Mouse (Mus musculus): Measurements from ENCODE around the gene Lmnb2.

Gene Lmnb2

GRCm38 (mm10) chr10:80946684-80947437, 28.8 kb upstream of the Lmnb2 start:
- no peak for DNase-seq (ENCODE audit: low spot score)

- DNase-seq (ENCODE audit: low spot score) = no peak
Measured at GRCm38 (mm10) chr10:80944231-80944630, 26.2 kb upstream of the Lmnb2 start.

DNA sequence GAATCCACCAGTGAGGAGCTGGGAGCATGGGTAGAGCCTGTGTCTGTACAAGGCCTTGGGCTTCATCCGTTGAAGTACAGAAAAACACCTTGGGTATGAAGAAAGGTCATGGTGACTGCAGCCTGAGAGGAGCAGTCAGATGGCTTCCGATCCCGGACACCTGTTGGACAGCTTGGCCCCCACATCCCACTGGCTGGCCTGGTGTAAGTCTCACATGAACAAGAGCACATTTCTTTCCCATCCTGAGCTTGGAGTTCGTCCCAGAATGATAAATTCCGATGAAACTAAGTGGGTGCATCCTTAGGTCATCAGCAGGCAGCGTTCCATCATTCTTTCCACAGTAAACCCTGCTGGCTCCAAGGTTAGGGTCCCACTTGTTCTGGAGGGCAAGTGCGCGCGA, 25.7 kb upstream of the Lmnb2 start:
- DNase-seq (ENCODE audit: low spot score) = no peak

DNA sequence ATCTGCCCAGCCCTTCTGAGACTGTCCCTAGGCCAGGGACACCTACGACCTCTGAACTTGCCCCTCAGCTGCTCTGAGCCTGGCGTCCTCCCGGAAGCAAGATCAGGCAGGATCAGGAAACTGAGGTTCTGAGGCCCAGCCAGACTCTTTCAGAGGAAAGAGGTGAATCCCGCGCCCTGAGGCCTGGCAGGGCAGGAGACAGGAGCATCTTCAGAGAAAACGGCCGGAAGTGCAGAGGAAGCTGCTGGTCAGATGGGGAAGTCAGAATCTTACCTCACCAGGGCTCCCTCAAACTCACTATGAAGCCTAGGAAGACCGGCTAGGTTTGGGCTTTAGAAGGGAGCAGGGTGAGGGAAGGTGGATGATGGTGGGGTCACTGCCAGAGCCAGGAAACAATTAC, 24.9 kb upstream of the Lmnb2 start:
- no peak for DNase-seq (ENCODE audit: low spot score)

DNA sequence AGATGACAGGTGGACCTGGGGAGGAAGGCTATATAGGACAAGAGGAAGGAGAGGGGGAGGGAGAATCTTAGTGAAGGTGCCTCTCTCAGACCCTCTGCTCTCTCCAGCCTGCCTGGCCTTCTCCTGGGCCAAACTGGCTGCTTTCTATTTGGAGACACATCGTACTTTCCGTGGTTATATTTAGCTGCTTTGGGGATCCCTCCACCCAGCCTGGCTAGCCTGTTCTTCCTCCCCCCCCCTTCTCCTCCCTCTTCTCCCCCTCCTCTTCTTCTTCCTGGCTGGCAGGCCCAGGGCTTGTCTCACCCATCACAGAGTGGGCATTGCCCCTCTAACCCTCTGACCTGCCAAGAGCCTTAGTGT, 22.9 kb upstream of the Lmnb2 start:
- DNase-seq (ENCODE audit: low spot score) = no peak

DNA sequence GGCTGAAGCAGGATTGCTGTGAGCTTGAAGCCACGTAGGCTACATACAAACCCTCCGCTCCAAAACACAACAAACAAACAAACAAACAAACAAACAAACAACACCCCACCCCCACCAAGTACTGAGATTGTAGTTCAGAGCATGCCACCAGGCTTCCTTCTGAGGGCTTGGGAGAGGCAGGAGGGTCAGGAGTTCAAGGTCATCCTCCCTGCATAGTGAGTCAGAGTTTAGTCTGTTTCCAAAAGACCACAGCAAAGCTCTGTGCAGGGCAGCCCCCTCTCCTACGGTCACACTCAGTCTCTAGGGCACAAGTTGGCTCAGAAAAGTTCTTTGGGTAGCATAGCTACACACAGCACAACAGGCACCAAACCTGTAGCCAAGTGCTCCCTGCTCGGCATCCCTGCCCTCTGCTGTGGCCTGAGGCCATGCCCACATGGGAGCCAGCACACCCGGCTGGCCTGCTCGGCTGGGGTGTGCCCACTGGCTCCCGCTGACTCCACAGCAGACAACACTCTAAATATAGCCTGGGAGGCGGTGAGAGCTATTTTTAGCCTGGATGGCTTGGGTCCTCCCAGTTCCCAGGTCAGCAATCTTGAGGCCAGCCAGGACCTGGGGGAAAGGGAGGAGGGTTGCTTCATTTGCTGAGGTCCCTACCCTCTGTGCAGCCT, 22.4 kb upstream of the Lmnb2 start:
- DNase-seq (ENCODE audit: low spot score) = peak; percentile 87

DNA sequence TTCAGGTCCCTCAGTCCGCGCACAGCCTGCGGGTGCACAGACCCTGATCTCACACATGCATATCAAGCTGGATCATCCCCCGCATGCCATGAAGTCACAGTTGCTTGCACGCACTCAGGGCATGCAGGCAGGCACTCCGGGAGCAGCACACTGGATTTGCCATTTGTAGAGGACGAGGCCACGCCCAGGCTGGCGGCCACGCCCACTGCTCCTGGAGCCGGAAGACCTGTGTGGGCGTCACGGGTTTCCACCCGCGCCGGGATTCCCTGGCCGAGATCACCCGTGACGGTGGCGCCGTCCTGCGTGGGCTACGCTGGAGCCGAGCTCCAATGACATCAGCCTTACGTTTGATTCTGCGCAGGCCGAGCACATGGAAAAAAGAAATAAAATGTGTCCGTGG, 21.6 kb upstream of the Lmnb2 start:
- peak; percentile 91 for DNase-seq (ENCODE audit: low spot score)

DNA sequence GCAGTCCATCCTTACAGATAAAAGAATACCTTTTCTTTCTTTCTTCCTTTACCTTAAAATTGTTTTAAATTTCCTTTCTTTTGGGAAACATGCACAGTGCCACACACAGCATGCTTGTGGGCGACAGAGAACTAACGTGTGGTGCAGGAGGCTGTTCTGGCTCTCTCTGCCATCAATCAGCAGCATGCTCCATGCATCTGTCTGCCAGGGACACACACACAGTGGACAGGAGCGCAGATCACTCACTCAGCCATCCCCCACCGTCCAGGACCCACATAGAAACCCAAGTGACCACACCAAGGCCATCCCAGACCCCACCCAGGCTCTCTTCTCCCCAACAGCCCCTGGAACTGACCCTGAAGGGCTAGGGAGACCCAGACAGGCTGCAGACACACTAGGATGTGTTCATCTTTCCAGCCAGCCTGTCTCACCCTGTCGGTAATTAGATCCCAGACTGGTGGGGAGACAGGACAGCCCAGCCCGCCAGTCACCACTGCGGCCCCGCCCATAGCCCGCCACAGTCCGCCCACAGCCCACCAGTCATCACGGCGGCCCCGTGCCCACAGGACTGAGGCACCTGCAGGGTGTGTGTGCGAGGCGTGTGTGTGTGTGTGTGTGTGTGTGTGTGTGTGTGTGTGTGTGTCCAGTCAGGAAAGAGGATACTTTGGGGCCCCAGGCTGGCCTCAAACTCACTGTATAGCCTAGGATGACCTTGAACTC, 20.9 kb upstream of the Lmnb2 start:
- DNase-seq (ENCODE audit: low spot score) = no peak

- DNase-seq (ENCODE audit: low spot score) = peak; percentile 93
Measured at GRCm38 (mm10) chr10:80937646-80938045, 19.6 kb upstream of the Lmnb2 start.

DNA sequence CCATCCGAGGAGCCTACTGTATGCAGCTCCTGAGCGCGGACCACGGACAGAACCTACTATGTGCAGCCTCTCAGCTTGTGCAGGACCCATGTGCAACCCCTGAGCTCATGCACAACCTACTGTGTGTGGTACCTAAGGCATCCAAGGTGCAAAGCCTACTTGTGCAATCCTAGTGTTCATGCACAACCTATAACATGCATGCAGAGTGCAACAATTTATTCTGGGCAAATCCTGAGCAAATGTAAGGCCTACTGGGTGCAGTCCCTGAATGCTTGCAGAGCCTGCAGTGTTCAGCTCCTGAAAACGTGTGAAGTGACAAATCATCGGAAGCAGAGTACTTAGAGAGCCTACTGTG, 18.7 kb upstream of the Lmnb2 start:
- no peak for DNase-seq (ENCODE audit: low spot score)

GRCm38 (mm10) chr10:80936135-80936809, 18.2 kb upstream of the Lmnb2 start:
- peak; percentile 77 for DNase-seq (ENCODE audit: low spot score)

- DNase-seq (ENCODE audit: low spot score) = no peak
Measured at GRCm38 (mm10) chr10:80935698-80936097, 17.7 kb upstream of the Lmnb2 start.

DNA sequence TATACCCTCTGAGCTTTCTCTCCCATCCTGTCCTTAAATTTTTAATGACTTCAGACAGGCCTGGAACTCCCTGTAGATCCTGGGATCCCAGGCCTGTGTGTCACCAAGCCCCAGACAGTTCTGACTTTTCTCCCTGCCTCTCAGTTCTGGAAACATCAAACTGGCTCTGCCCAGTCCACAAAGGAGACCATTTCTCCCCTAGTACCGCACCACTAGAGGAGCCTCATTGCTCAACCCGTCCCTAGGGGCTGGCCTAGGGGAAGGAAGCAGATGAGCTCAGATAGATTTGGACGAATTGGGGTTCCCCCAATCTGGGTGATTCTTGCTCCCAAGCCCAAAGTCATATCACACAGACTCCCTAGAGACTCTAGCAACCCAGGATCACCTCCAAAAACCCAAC, 17.2 kb upstream of the Lmnb2 start:
- DNase-seq (ENCODE audit: low spot score) = no peak

DNA sequence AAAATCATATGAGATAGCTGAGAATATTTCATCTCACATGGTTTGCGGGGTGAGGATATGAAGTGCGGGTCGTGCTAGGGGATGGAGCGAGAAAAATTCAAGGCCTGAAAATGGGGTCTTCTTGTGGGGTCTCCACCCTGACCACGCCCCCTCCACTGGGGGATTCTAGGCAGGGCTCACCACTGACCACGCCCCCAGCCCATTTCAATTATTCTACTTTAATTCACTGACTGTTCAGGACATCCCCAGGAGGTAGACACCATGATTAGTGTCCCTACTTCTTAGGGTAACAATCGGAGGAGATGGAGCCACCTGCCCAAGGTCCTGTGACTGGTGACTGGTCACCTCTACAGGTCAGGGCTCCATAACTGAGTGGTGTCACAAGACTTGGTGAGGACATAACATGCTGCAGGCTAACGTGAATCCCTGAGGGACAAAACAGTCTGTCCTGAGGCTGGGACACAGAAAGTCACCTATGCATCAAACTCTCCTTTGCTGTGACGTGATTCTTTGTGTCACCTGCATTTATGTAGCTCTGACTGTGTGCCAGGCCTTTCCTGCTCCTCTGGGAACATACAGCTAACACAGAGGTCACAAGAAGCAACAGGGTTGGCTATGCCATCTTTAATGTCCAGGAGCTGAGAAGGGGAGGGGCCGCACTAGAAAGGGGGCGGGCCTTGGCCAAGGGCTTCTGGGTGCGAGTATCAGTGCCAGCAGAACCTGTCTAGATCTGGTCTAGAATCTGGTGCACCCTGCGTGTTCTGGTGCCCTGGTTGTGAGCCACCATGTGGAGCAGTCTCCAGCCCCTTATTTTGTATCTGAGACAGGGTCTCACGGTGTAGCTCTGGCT, 16.3 kb upstream of the Lmnb2 start:
- no peak for DNase-seq (ENCODE audit: low spot score)

GRCm38 (mm10) chr10:80933421-80933979, 15.5 kb upstream of the Lmnb2 start:
- peak; percentile 72 for DNase-seq (ENCODE audit: low spot score)

- no peak for DNase-seq (ENCODE audit: low spot score)
Measured at GRCm38 (mm10) chr10:80932700-80933420, 14.8 kb upstream of the Lmnb2 start.

DNA sequence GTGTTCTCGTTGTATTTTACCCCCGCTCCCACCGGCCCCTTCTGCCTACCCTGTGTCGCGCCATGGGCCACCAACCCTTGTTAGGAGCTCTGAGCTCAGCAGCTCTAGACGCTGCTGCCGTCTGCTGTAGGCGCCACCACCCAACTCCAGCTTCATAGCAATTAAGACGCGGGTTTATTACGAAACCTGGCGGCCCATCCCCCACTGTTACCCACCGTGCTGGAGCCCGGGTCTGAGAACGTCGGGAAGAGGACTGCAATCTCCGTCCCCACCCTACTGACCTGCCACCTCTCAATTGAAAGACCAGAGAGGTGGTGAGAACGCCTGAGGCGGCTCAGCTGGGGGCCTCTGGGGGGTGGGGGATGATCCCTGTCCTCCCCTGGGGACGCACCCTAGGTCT, 14.2 kb upstream of the Lmnb2 start:
- DNase-seq (ENCODE audit: low spot score) = no peak

DNA sequence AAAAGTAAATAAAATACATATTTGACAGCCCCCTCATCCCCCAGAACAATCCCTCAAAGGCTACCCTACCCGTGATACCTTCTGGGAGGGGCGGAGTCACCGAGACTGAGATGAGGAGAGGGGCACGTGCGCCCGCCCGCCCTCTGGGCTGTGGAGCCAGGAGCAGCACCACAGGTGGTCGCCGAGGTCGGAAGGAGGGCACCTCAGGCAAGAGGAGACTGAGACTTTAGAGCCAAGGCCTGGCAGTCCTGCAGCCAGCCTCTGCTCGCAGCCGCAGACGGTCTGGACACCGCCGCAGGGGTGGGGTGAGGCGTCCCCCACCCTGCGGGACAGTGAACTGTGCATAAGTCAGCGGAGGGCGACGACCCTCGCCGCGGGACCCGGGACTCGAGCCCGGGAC, 13.7 kb upstream of the Lmnb2 start:
- no peak for DNase-seq (ENCODE audit: low spot score)

DNA sequence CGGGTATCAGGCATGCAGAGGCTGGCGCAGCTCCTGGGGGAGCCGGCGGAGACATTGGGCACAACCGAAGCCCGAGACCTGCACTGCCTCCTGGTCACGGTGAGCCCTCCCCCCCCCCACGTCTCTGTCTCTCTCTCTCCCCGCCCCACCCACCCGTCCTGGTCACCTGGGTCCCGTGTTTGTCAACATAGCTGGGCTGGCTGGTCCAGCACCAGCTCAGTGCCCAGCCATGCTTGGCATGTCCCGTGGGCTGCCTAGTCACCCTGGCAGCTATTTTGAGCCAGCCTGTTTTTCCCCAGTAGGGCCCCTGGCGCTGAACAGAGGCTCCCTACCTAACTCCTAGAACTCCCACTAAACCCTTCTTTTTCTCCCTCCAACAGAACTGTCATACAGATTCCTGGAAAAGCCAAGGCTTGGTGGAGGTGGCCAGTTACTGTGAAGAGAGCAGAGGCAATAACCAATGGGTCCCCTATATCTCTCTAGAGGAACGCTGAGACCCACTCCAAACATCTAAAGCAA, 13.2 kb upstream of the Lmnb2 start:
- no peak for DNase-seq (ENCODE audit: low spot score)

DNA sequence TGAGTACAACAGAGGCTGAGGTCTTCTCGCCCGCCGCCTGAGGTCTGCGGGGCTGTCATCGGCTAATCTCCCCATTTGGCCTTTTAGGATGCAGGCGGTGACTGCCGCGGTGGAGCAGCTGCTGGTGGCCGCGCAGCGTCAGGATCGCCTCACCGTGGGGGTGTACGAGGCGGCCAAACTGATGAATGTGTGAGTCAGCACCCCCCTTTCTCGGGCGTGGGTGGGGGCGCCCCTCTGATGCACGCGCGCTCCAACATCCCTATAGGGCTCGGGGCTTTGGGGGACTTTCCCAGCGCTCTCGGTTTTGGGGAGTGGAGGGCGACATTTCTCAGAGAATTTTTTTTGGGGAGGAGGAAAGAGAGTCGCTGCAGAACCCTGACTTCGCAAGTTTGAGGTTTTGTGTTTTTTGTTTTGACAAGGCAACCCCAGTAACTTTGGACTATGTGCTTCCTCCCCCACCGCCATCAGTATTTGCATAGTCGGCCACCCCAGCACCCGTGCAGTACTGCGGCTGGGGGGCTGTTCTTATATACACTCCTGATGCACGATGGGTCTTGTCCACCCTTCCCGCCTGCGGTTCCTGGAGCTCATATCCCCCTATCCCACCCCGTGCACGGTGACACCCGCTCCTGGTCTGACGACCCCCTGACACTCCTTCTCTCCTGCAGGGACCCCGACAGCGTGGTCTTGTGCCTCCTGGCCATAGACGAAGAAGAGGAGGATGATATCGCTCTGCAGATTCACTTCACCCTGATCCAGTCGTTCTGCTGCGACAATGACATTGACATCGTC, 12.5 kb upstream of the Lmnb2 start:
- DNase-seq (ENCODE audit: low spot score) = no peak
